Mouse (Mus musculus) MEL (cell line): Measurements from ENCODE around the gene Rerg. TPM values are rescaled to one million over a fixed set of nuclear protein-coding genes. Genes with fewer than 3 reads are reported as not detected.

Experiments used
- DNase-seq: peaks from one replicate; pipeline ENCODE4 v3.0.0; 2011; ENCODE audit warnings: low read depth, low spot score
- H3K27ac ChIP-seq: 2 replicates; pipeline ENCODE4 v1.5.1; 2012; ENCODE audit warnings: low read depth, mild to moderate bottlenecking, control low read depth, low read length, moderate library complexity; ENCODE audit not compliant: control insufficient read depth
- H3K27me3 ChIP-seq, 2 experiments: fragments of 150-350 bp in 1 of 2; sonication (generic) in 1 of 2; 2 replicates each; pipeline ENCODE4 v1.6.1; 2012; ENCODE audit warnings: low read length in 2 of 2, mild to moderate bottlenecking in 2 of 2, improper control_type of control experiment in 1 of 2, moderate library complexity in 1 of 2; ENCODE audit not compliant: insufficient read depth in 2 of 2, control insufficient read depth in 1 of 2
- H3K36me3 ChIP-seq, 2 experiments: 2 replicates each; pipeline ENCODE4 v1.6.1; 2012 to 2014; ENCODE audit warnings: low read length in 2 of 2, improper control_type of control experiment in 1 of 2, inconsistent platforms in 1 of 2, mild to moderate bottlenecking in 1 of 2; ENCODE audit not compliant: insufficient read depth in 2 of 2, control insufficient read depth in 1 of 2
- H3K4me1 ChIP-seq, 2 experiments: fragments of 150-350 bp in 1 of 2; sonication (generic) in 1 of 2; 2 replicates each; pipeline ENCODE4 v1.6.1; 2012; ENCODE audit warnings: low read length in 2 of 2, improper control_type of control experiment in 1 of 2, mild to moderate bottlenecking in 1 of 2; ENCODE audit not compliant: insufficient read depth in 2 of 2, control insufficient read depth in 1 of 2
- H3K4me3 ChIP-seq, 2 experiments: fragments of 150-350 bp in 1 of 2; sonication (generic) in 1 of 2; 2 replicates each; pipeline ENCODE4 v1.5.1; 2012; ENCODE audit warnings: low read depth in 2 of 2, low read length in 2 of 2, mild to moderate bottlenecking in 2 of 2, moderate library complexity in 2 of 2, control low read depth in 1 of 2, improper control_type of control experiment in 1 of 2; ENCODE audit not compliant: control insufficient read depth in 1 of 2, insufficient read depth in 1 of 2
- H3K79me2 ChIP-seq: 2 replicates; pipeline ENCODE4 v1.6.1; 2012; ENCODE audit warnings: mild to moderate bottlenecking, low read length, moderate library complexity; ENCODE audit not compliant: control insufficient read depth, poor library complexity, insufficient read depth
- H3K9ac ChIP-seq: 2 replicates; pipeline ENCODE4 v1.6.1; 2012; ENCODE audit warnings: low read depth, mild to moderate bottlenecking, control low read depth, low read length, moderate library complexity; ENCODE audit not compliant: control insufficient read depth, poor library complexity, severe bottlenecking
- H3K9me3 ChIP-seq: fragments of 150-350 bp; sonication (generic); replicated peaks from 2 replicates; pipeline ENCODE4 v1.6.1; 2012; ENCODE audit warnings: mild to moderate bottlenecking, low read length, improper control_type of control experiment, moderate library complexity; ENCODE audit not compliant: insufficient read depth
- CHD1 ChIP-seq: IDR thresholded peaks from 2 replicates; pipeline ENCODE4 v1.6.1; 2012; ENCODE audit warnings: low read depth, mild to moderate bottlenecking, inconsistent platforms, low read length, improper control_type of control experiment
- ELF1 ChIP-seq: IDR thresholded peaks from 2 replicates; pipeline ENCODE4 v1.6.1; 2014; ENCODE audit warnings: low read depth, mild to moderate bottlenecking, inconsistent platforms, low read length, improper control_type of control experiment, moderate library complexity
- EP300 ChIP-seq, 2 experiments: IDR thresholded peaks; 2 replicates each; pipeline ENCODE4 v1.6.1; 2011; ENCODE audit warnings: improper control_type of control experiment in 2 of 2, low read length in 2 of 2, low read depth in 1 of 2, mild to moderate bottlenecking in 1 of 2
- ETS1 ChIP-seq: IDR thresholded peaks from 2 replicates; pipeline ENCODE4 v1.6.1; 2012; ENCODE audit warnings: low read depth, mild to moderate bottlenecking, inconsistent platforms, low read length, improper control_type of control experiment, moderate library complexity
- GABPA ChIP-seq: IDR thresholded peaks from 2 replicates; pipeline ENCODE4 v1.6.1; 2012; ENCODE audit warnings: low read depth, mild to moderate bottlenecking, inconsistent platforms, low read length, improper control_type of control experiment, moderate library complexity
- GATA1 ChIP-seq: IDR thresholded peaks from 2 replicates; pipeline ENCODE4 v1.6.1; 2011; ENCODE audit warnings: low read depth, low read length, improper control_type of control experiment
- HCFC1 ChIP-seq: IDR thresholded peaks from 2 replicates; pipeline ENCODE4 v1.6.1; 2012; ENCODE audit warnings: low read depth, mild to moderate bottlenecking, inconsistent platforms, low read length, improper control_type of control experiment, moderate library complexity
- KAT2A ChIP-seq: conservative IDR thresholded peaks from 2 replicates; pipeline ENCODE4 v1.6.1; 2012; ENCODE audit warnings: low read depth, low read length, improper control_type of control experiment, inconsistent platforms
- MAFK ChIP-seq: IDR thresholded peaks from 2 replicates; pipeline ENCODE4 v1.6.1; 2011; ENCODE audit warnings: low read depth, mild to moderate bottlenecking, low read length, improper control_type of control experiment, borderline replicate concordance
- MAX ChIP-seq: IDR thresholded peaks from 2 replicates; pipeline ENCODE4 v1.6.1; 2011; ENCODE audit warnings: low read length, improper control_type of control experiment
- MEF2A ChIP-seq: IDR thresholded peaks from 2 replicates; pipeline ENCODE4 v1.6.1; 2014; ENCODE audit warnings: low read depth, mild to moderate bottlenecking, inconsistent platforms, low read length, improper control_type of control experiment; ENCODE audit not compliant: poor library complexity, insufficient replicate concordance, severe bottlenecking; ENCODE audit errors: extremely low read depth
- MYB ChIP-seq: IDR thresholded peaks from 2 replicates; pipeline ENCODE4 v1.6.1; 2011; ENCODE audit warnings: mild to moderate bottlenecking, low read depth, low read length, improper control_type of control experiment
- NELFE ChIP-seq: IDR thresholded peaks from 2 replicates; pipeline ENCODE4 v1.6.1; 2011; ENCODE audit warnings: low read depth, low read length, improper control_type of control experiment
- POLR2AphosphoS5 ChIP-seq: IDR thresholded peaks from 2 replicates; pipeline ENCODE4 v1.6.1; 2012; ENCODE audit warnings: low read depth, borderline replicate concordance, mild to moderate bottlenecking, inconsistent platforms, low read length, moderate library complexity, mixed read lengths
- RCOR1 ChIP-seq: IDR thresholded peaks from 2 replicates; pipeline ENCODE4 v1.6.1; 2012; ENCODE audit warnings: low read depth, mild to moderate bottlenecking, inconsistent platforms, low read length, improper control_type of control experiment
- UBTF ChIP-seq: IDR thresholded peaks from 2 replicates; pipeline ENCODE4 v1.6.1; 2012; ENCODE audit warnings: low read depth, mild to moderate bottlenecking, inconsistent platforms, low read length, improper control_type of control experiment, moderate library complexity, borderline replicate concordance; ENCODE audit not compliant: insufficient read depth
- USF1 ChIP-seq: IDR thresholded peaks from 2 replicates; pipeline ENCODE4 v1.6.1; 2014; ENCODE audit warnings: low read depth, mild to moderate bottlenecking, inconsistent platforms, low read length, improper control_type of control experiment, moderate library complexity
- USF2 ChIP-seq, 2 experiments: IDR thresholded peaks; 2 replicates each; pipeline ENCODE4 v1.6.1; 2011 to 2012; ENCODE audit warnings: improper control_type of control experiment in 2 of 2, low read length in 2 of 2, borderline replicate concordance in 1 of 2, inconsistent platforms in 1 of 2, low read depth in 1 of 2, mild to moderate bottlenecking in 1 of 2; ENCODE audit not compliant: insufficient read depth in 1 of 2
- ZKSCAN1 ChIP-seq: IDR thresholded peaks from 2 replicates; pipeline ENCODE4 v1.6.1; 2012; ENCODE audit warnings: low read depth, mild to moderate bottlenecking, inconsistent platforms, low read length, improper control_type of control experiment, moderate library complexity
- polyA plus RNA-seq, 2 experiments: library from polyadenylated mRNA; stranded (reverse) in 1 of 2; unstranded in 1 of 2; fragments of >175 nt in 1 of 2; fragments of >200 nt in 1 of 2; gene quantifications; 2 replicates each; pipeline versions ENCODE4 v1.2.1 to v1.2.4; 2012; ENCODE audit warnings: low replicate concordance in 2 of 2, low read depth in 1 of 2; ENCODE audit not compliant: insufficient read length in 2 of 2, insufficient read depth in 1 of 2, missing spikeins in 1 of 2
- total RNA-seq: library from RNA; depleted of rRNA; stranded (reverse); fragments of 300-350 nt; gene quantifications from 2 replicates; pipeline ENCODE4 v1.2.3, GENCODE M21; 2012

Gene Rerg
- total and polyA plus RNA-seq, 3 experiments: not detected

- Histone ChIP-seq H3K79me2 (no peaks in the 10 kb centered on the region), H3K9me3 (no peaks in the 10 kb centered on the region), H3K27ac (no peak overlapping the region), H3K4me3 (no peak overlapping the region), H3K27me3 (no peaks in the 10 kb centered on the region), H3K4me1 (no peaks in the 10 kb centered on the region), H3K36me3 (no peaks in the 10 kb centered on the region), H3K9ac (no peak overlapping the region)
- TF ChIP-seq UBTF: no peak
- TF ChIP-seq USF2 (IDR thresholded peaks at IDR 0.05; ENCODE audit: borderline replicate concordance in 1 of 2, insufficient read depth in 1 of 2, low read depth in 1 of 2, low read length in 2 of 2): no peak
- TF ChIP-seq ZKSCAN1: no peak
- no peak for TF ChIP-seq MYB
- no peak for TF ChIP-seq MAFK
- no peak for TF ChIP-seq MAX
- TF ChIP-seq MEF2A: no peak
- no peak for TF ChIP-seq ELF1
- TF ChIP-seq USF1: no peak
- no peak for DNase-seq
Measured at GRCm38 (mm10) chr6:137211441-137211840, 41.1 kb upstream of the Rerg start.

- Histone ChIP-seq H3K36me3 (no peaks in the 10 kb centered on the region), H3K79me2 (no peaks in the 10 kb centered on the region), H3K27me3 (no peaks in the 10 kb centered on the region), H3K27ac (no peak overlapping the region), H3K9ac (no peak overlapping the region), H3K4me3 (no peak overlapping the region), H3K4me1 (no peaks in the 10 kb centered on the region), H3K9me3 (no peaks in the 10 kb centered on the region)
- TF ChIP-seq KAT2A (no peak), NELFE (no peak), MYB (no peak)
- DNase-seq: no peak
Measured at GRCm38 (mm10) chr6:137210991-137211390, 40.7 kb upstream of the Rerg start.

DNA sequence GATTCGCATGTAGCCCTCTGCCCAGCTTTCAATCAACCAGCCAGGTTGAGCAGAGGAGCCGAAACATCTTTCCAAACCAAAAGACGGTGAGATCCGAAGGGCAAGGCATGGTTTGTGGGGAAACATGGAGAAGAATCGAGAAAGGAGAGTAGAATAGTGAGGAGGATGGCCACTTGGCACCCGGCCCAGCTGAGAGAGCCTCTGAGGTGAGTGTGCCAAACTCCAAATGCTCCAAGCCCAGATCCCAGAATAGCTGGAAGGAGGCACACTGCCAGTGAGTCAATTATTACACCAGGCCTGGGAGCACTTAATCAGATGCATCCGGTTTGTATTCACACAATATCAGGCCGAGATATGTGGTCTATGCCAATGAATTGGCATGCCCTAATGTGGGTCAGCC lies 39.7 kb upstream of the Rerg start:
- H3K4me3 ChIP-seq: no peak overlapping the region
- no peaks in the 10 kb centered on the region for H3K4me1 ChIP-seq
- no peaks in the 10 kb centered on the region for H3K79me2 ChIP-seq
- no peaks in the 10 kb centered on the region for H3K36me3 ChIP-seq
- TF ChIP-seq EP300 (IDR thresholded peaks at IDR 0.05; ENCODE audit: low read depth in 1 of 2, low read length in 2 of 2) (no peak), HCFC1 (no peak), CHD1 (no peak), POLR2AphosphoS5 (no peak), UBTF (no peak), GATA1 (no peak), MAX (no peak), ZKSCAN1 (no peak), RCOR1 (no peak), ETS1 (no peak), GABPA (no peak), USF2 (IDR thresholded peaks at IDR 0.05; ENCODE audit: borderline replicate concordance in 1 of 2, insufficient read depth in 1 of 2, low read depth in 1 of 2, low read length in 2 of 2) (no peak)
- TF ChIP-seq, all 39 proteins: peak for 0
- Histone ChIP-seq H3K9me3 (no peaks in the 10 kb centered on the region), H3K27ac (no peak overlapping the region), H3K27me3 (no peaks in the 10 kb centered on the region), H3K9ac (no peak overlapping the region)
- DNase-seq: no peak
